Mouse (Mus musculus) limb, embryonic 10.5 days (tissue): ENCODE measurements at regions not wholly inside any gene's neighbourhood (a gene's known extent, or its start where the extent isn't known, plus 50 kb on each side); places are given as distances from the start of the nearest gene placed in this dataset.

Experiments
- DNase-seq: peaks from one replicate; pipeline ENCODE4 v3.0.0-alpha.2; 2017; ENCODE audit warnings: low spot score
- H3K27ac ChIP-seq: fragments of 300-500 bp; sonication (generic); 2 replicates; pipeline ENCODE4 v1.5.1; 2016; ENCODE audit warnings: mild to moderate bottlenecking
- H3K27me3 ChIP-seq: fragments of 300-500 bp; sonication (generic); 2 replicates; pipeline ENCODE4 v1.6.1; 2016; ENCODE audit warnings: low read depth, mild to moderate bottlenecking; ENCODE audit not compliant: poor library complexity, severe bottlenecking
- H3K36me3 ChIP-seq: fragments of 300-500 bp; sonication (generic); 2 replicates; pipeline ENCODE4 v1.6.1; 2016; ENCODE audit warnings: mild to moderate bottlenecking, moderate library complexity
- H3K4me1 ChIP-seq: fragments of 300-500 bp; sonication (generic); 2 replicates; pipeline ENCODE4 v1.6.1; 2016
- H3K4me3 ChIP-seq: fragments of 300-500 bp; sonication (generic); 2 replicates; pipeline ENCODE4 v1.5.1; 2016; ENCODE audit warnings: mild to moderate bottlenecking, moderate library complexity
- H3K9me3 ChIP-seq: fragments of 300-500 bp; sonication (generic); replicated peaks from 2 replicates; pipeline ENCODE4 v1.6.1; 2016; ENCODE audit warnings: mild to moderate bottlenecking
- WGBS: fragments of 180-500 bp; shearing (Covaris S2); methylation state at CpG from one replicate; pipeline ENCODE4 v1.1.7; 2016; 5-methylcytosine and 5-hydroxymethylcytosine counted together

DNA sequence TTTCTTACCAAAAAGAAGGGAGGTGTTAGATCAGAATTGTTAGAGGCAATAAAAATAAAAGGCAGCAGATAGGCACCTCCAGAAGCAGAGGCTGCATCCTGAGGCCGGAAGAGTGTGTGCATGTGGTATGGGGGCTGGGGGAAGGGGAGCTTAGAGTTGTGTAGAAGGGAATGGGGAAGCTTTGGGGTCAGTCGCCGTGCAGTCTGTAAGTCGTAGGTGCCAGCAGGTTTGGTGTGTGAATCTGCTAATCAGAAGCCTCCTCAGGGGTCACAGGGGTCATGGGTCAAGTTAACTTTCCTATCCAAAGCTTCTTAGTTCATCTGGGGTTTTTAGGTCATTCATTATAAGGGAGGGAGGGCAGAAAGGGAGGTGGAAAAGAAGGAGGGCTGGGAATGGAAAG lies 82.4 kb upstream of the Barx2 start:
- H3K36me3 ChIP-seq, result no peaks in the 10 kb centered on the region
- no peak overlapping the region for H3K4me3 ChIP-seq
- peaks cover 39% of the 10 kb centered on the region for H3K4me1 ChIP-seq
- WGBS, result 44% methylated on average over 4 of the region's 4 CpGs
- DNase-seq, result no peak
- no peaks in the 10 kb centered on the region for H3K27me3 ChIP-seq
- peak overlapping the region; percentile 46; the same call in 1 of the 2 replicates for H3K27ac ChIP-seq
- no peaks in the 10 kb centered on the region for H3K9me3 ChIP-seq

DNA sequence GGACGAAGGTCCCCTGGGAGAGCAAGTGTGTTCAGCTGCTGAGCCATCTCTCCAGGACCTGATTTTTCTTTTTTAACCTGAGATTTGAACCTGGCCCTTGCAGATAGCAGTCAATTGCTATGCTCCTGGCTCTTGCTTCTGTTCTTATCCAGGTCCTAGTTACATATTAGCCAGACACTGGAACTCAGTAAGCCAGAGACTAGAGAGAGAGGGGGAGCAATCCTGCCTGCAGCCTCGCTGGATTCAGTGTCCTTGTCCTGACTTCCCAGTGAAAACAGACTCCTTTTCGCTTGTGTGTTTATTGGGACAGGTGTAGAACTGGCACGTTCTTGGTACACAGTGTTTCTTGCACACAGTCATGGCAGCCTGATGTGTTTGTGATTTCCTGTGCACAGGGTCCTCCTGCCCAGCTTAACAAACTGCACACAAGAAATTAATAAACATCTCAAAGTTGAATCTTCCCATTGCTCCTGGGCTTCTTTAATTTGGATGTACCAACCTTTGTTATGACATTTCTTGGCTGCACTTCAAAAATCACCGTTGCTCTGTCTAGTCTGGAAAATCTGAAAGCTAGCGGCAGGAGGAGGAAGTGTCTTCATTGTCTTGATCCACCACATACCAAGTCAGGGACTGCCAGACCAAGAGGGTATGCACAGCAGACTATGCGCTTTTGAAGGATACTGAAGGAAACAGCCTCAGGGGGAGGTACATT lies 83.4 kb upstream of the Barx2 start:
- Histone ChIP-seq H3K4me3 (no peak overlapping the region), H3K36me3 (no peaks in the 10 kb centered on the region), H3K27me3 (no peaks in the 10 kb centered on the region), H3K9me3 (no peaks in the 10 kb centered on the region), H3K27ac (peak overlapping the region; percentile 46; the same call in 1 of the 2 replicates), H3K4me1 (peaks cover 39% of the 10 kb centered on the region)
- WGBS, result 82% methylated on average over 7 of the region's 7 CpGs
- no peak for DNase-seq

GRCm38 (mm10) chr9:31997178-31998097 lies 84.2 kb upstream of the Barx2 start:
- Histone ChIP-seq H3K27me3 (no peaks in the 10 kb centered on the region), H3K27ac (peak overlapping the region; percentile 19; the same call in 1 of the 2 replicates), H3K4me1 (peaks cover 39% of the 10 kb centered on the region), H3K36me3 (no peaks in the 10 kb centered on the region), H3K4me3 (no peak overlapping the region), H3K9me3 (no peaks in the 10 kb centered on the region)
- 60% methylated on average over 25 of the region's 25 CpGs for WGBS
- DNase-seq, result no peak

DNA sequence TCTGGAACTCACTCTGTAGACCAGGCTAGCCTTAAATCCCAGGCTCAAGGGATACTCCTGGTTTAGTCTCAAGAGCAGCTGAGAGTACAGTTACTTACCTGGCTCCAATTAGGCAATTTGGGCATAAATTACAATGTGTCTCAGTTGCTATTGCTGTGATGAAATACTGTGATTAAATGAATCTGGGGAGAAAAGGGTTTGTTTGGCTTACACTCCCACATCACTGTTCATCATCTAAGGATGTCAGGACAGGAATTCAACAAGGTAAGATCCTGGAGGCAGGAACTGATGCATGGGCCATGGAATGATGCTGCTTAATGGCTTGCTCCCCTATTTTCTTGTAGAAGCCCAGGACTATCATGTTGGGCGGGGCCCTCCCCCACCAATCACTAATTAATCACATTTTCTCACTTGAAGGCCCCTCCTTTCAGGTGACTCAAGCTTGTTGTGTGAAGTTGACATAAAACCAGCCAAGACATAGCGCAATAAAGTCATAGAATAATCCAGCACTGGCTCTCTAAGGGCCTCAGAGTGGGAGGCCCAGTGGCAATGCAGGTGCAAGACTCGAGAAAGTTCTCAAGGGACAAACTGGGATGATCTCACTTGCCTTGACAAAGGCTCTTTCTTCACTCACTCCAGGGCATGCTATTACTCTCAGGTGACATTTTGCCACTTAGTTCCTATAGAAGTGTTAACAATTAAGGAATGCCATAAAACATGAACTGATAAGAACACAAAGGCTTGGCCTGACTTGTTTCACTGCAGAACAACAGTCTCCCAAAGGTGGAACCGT lies 85.4 kb upstream of the Barx2 start:
- DNase-seq, result no peak
- WGBS, result 64% methylated on average over 4 of the region's 4 CpGs
- Histone ChIP-seq H3K36me3 (no peaks in the 10 kb centered on the region), H3K27ac (no peak overlapping the region), H3K4me1 (peaks cover 34% of the 10 kb centered on the region), H3K27me3 (no peaks in the 10 kb centered on the region), H3K9me3 (no peaks in the 10 kb centered on the region), H3K4me3 (no peak overlapping the region)

GRCm38 (mm10) chr9:31999760-32000159 lies 86.5 kb upstream of the Barx2 start:
- no peaks in the 10 kb centered on the region for H3K27me3 ChIP-seq
- 74% methylated on average over 1 of the region's 1 CpGs for WGBS
- no peak overlapping the region for H3K27ac ChIP-seq
- H3K4me3 ChIP-seq, result no peak overlapping the region
- no peak for DNase-seq
- peaks cover 27% of the 10 kb centered on the region for H3K4me1 ChIP-seq
- no peaks in the 10 kb centered on the region for H3K36me3 ChIP-seq
- no peaks in the 10 kb centered on the region for H3K9me3 ChIP-seq

DNA sequence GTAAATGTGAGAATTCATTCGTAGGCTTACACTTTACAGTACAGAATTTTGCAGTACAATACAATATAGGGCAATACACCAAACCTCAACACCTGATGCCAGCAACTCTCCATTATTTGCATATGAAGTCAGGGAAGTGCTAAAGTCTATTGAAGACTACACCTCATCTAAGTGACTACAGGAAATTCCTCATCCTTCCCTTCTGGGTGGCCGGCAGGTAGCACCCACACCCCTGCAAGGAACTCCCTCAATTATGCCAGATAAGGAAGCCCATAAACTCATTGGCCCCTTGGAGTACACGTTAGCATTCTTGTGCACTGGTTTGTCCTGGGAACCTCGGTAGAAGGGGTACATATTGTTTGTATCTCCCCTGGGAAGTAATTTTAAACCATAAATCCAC lies 89.7 kb upstream of the Barx2 start:
- 63% methylated on average over 4 of the region's 4 CpGs for WGBS
- Histone ChIP-seq H3K4me3 (no peak overlapping the region), H3K27ac (no peak overlapping the region), H3K4me1 (peaks cover 2% of the 10 kb centered on the region), H3K27me3 (no peaks in the 10 kb centered on the region), H3K36me3 (no peaks in the 10 kb centered on the region), H3K9me3 (no peaks in the 10 kb centered on the region)
- DNase-seq, result no peak

GRCm38 (mm10) chr9:32003730-32004129 lies 90.5 kb upstream of the Barx2 start:
- H3K36me3 ChIP-seq, result no peaks in the 10 kb centered on the region
- H3K27ac ChIP-seq, result no peak overlapping the region
- no peaks in the 10 kb centered on the region for H3K9me3 ChIP-seq
- WGBS, result 92% methylated on average over 7 of the region's 7 CpGs
- no peak overlapping the region for H3K4me3 ChIP-seq
- no peaks in the 10 kb centered on the region for H3K27me3 ChIP-seq
- H3K4me1 ChIP-seq, result no peaks in the 10 kb centered on the region
- DNase-seq, result no peak

GRCm38 (mm10) chr9:32005348-32005747 lies 92.1 kb upstream of the Barx2 start:
- Histone ChIP-seq H3K36me3 (no peaks in the 10 kb centered on the region), H3K27ac (no peak overlapping the region), H3K27me3 (no peaks in the 10 kb centered on the region), H3K9me3 (no peaks in the 10 kb centered on the region), H3K4me3 (no peak overlapping the region), H3K4me1 (no peaks in the 10 kb centered on the region)
- WGBS, result 87% methylated on average over 9 of the region's 9 CpGs
- no peak for DNase-seq

DNA sequence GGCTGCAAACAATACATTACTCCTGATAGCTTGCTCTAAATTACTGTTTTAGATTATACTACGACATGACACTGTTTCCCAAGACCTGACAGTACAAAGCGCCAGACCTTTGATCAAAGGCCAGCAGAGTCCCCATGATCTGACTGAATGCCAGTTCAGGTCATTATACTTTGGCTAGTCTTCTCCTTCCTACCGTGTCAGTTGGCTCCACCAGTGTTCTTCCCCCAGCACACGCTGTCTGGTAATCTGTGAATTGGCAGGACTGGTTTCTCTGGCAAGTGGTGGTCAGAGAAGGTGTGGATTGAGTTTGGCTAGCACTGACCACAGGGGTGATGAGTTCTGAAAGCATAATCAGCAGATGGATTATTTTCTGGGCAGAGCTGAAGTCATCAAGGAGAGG lies 93.1 kb upstream of the Barx2 start:
- Histone ChIP-seq H3K4me3 (no peak overlapping the region), H3K4me1 (peaks cover 5% of the 10 kb centered on the region; the same call in 1 of the 2 replicates), H3K9me3 (no peaks in the 10 kb centered on the region), H3K36me3 (no peaks in the 10 kb centered on the region), H3K27me3 (no peaks in the 10 kb centered on the region), H3K27ac (no peak overlapping the region)
- WGBS, result 41% methylated on average over 4 of the region's 4 CpGs
- no peak for DNase-seq

- Histone ChIP-seq H3K27me3 (no peaks in the 10 kb centered on the region), H3K36me3 (no peaks in the 10 kb centered on the region), H3K4me3 (no peak overlapping the region), H3K4me1 (peaks cover 6% of the 10 kb centered on the region; the same call in 1 of the 2 replicates), H3K27ac (no peak overlapping the region), H3K9me3 (no peaks in the 10 kb centered on the region)
- 48% methylated on average over 11 of the region's 11 CpGs for WGBS
- DNase-seq, result no peak
Observed at GRCm38 (mm10) chr9:32010953-32011770, 97.9 kb upstream of the Barx2 start.

DNA sequence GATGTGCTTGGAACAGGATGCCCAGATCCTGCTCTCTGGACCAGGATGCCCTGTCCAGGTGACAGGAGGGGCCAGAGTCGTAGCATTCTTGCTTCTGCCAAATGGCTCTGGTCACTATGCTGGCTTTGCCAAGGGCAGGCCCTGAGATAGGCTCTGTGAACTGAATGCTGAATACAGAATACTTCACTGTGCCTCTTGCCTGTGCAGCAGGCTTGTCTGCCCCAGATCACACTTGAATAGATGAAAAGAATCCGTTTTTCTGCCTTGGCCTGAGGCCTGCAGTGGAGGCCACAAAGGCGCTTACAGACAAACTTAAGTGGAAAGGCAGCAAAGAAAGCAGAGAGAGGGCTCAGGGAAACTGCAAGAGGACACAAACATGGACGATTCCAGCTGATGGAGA lies 99.7 kb upstream of the Arhgap32 start:
- H3K4me1 ChIP-seq, result peaks cover 9% of the 10 kb centered on the region
- H3K27ac ChIP-seq, result no peak overlapping the region
- 70% methylated on average over 4 of the region's 4 CpGs for WGBS
- no peaks in the 10 kb centered on the region for H3K36me3 ChIP-seq
- H3K27me3 ChIP-seq, result no peaks in the 10 kb centered on the region
- H3K9me3 ChIP-seq, result no peaks in the 10 kb centered on the region
- no peak overlapping the region for H3K4me3 ChIP-seq
- no peak for DNase-seq

GRCm38 (mm10) chr9:32018020-32018419 lies 97.9 kb upstream of the Arhgap32 start:
- H3K4me1 ChIP-seq, result peaks cover 17% of the 10 kb centered on the region
- DNase-seq, result no peak
- H3K27ac ChIP-seq, result no peak overlapping the region
- no peaks in the 10 kb centered on the region for H3K9me3 ChIP-seq
- H3K36me3 ChIP-seq, result no peaks in the 10 kb centered on the region
- no peak overlapping the region for H3K4me3 ChIP-seq
- H3K27me3 ChIP-seq, result no peaks in the 10 kb centered on the region
